Comparison of ENCODE assay signal across 15 mouse cellular contexts in genomic region chr3:130182450-130182849, GRCm38 (mm10). TPM values are rescaled to one million over a fixed set of nuclear protein-coding genes. Genes with fewer than 3 reads are reported as not detected.
DNase-seq lines count a peak whose midpoint lies in the region; ATAC-seq and TF ChIP-seq lines count a peak whose summit lies in the region.
"Had no signal": no experiment of that assay in that cellular context is flagged by ENCODE, and none has a peak within 500 bp of the region (broad histone marks: within the 10 kb centered on the region; RNA-seq: fewer than 3 reads in every experiment).

No protein-coding gene starts in this region.

- peak overlapping the region; percentile 23; the same call in 1 of the 2 replicates for H3K4me2 ChIP-seq in forebrain, postnatal 0 days (ENCODE audit: low read depth)
- peak overlapping the region; percentile 99 for H3K4me2 ChIP-seq in lung, embryonic 14.5 days
- H3K4me2 ChIP-seq in embryonic facial prominence, embryonic 14.5 days (ENCODE audit: low read depth, low read length), result peak overlapping the region; percentile 89
- peak overlapping the region; percentile 84 for H3K4me2 ChIP-seq in midbrain, embryonic 15.5 days

- no peak overlapping the region for H3K27ac ChIP-seq in forebrain, postnatal 0 days (ENCODE audit: low read depth, low read length)
- H3K27ac ChIP-seq in forebrain, embryonic 10.5 days, result no peak overlapping the region
- H3K27ac ChIP-seq in lung, embryonic 14.5 days (ENCODE audit: low read depth), result no peak overlapping the region
- no peak overlapping the region for H3K27ac ChIP-seq in embryonic facial prominence, embryonic 14.5 days (replicated peaks; ENCODE audit: low read depth, low read length)
- no peak overlapping the region for H3K27ac ChIP-seq in midbrain, embryonic 15.5 days
- H3K27ac ChIP-seq: stomach, embryonic 15.5 days had no signal

- no peak overlapping the region for H3K4me3 ChIP-seq in forebrain, postnatal 0 days (ENCODE audit: low read depth, low read length)
- no peak overlapping the region for H3K4me3 ChIP-seq in forebrain, embryonic 10.5 days
- peak overlapping the region; percentile 62 for H3K4me3 ChIP-seq in lung, embryonic 14.5 days (ENCODE audit: low read depth, low read length)
- H3K4me3 ChIP-seq in lung, adult 2 months (replicated peaks; ENCODE audit: extremely low read depth, low read depth, low read length), result no peak overlapping the region
- peak overlapping the region; percentile 63 for H3K4me3 ChIP-seq in embryonic facial prominence, embryonic 14.5 days (ENCODE audit: low read depth, low read length)
- H3K4me3 ChIP-seq in midbrain, embryonic 15.5 days, result peak overlapping the region; percentile 48
- H3K4me3 ChIP-seq: erythroblast, embryonic 14.5 days had no signal

- TF ChIP-seq POLR2A in lung, adult 2 months (IDR thresholded peaks at IDR 0.05; ENCODE audit: borderline replicate concordance, extremely low read depth, low read depth, low read length), result no peak

- no peak overlapping the region for H3K9ac ChIP-seq in forebrain, postnatal 0 days
- no peak overlapping the region for H3K9ac ChIP-seq in lung, embryonic 14.5 days
- no peak overlapping the region for H3K9ac ChIP-seq in embryonic facial prominence, embryonic 14.5 days (ENCODE audit: low read depth, low read length)
- H3K9ac ChIP-seq in midbrain, embryonic 15.5 days, result no peak overlapping the region
- H3K9ac ChIP-seq: heart, embryonic 12.5 days; stomach, embryonic 15.5 days had no signal

- ATAC-seq in forebrain, postnatal 0 days, result no peak
- no peak for ATAC-seq in lung, embryonic 14.5 days (ENCODE audit: insufficient read depth)
- ATAC-seq in embryonic facial prominence, embryonic 14.5 days (ENCODE audit: low read depth), result no peak
- ATAC-seq in midbrain, embryonic 15.5 days (replicated peaks), result no peak

- H3K27me3 ChIP-seq in forebrain, postnatal 0 days (ENCODE audit: insufficient read depth, low read length), result no peaks in the 10 kb centered on the region
- peaks cover 42% of the 10 kb centered on the region for H3K27me3 ChIP-seq in forebrain, embryonic 10.5 days (ENCODE audit: poor library complexity, severe bottlenecking)
- H3K27me3 ChIP-seq in lung, embryonic 14.5 days (ENCODE audit: insufficient read depth, low read length), result peaks cover 9% of the 10 kb centered on the region
- no peaks in the 10 kb centered on the region; the same call in 1 of the 2 replicates for H3K27me3 ChIP-seq in embryonic facial prominence, embryonic 14.5 days (replicated peaks; ENCODE audit: control insufficient read depth, insufficient read depth, low read length)
- no peaks in the 10 kb centered on the region for H3K27me3 ChIP-seq in midbrain, embryonic 15.5 days (replicated peaks)

- WGBS in forebrain, postnatal 0 days, result 74% methylated on average over 4 of the region's 4 CpGs
- WGBS in forebrain, embryonic 10.5 days, result 89% methylated on average over 4 of the region's 4 CpGs
- 41% methylated on average over 4 of the region's 4 CpGs for WGBS in lung, embryonic 14.5 days
- WGBS in lung, adult 2 months, result 77% methylated on average over 4 of the region's 4 CpGs
- whole genome bisulfite sequencing in embryonic facial prominence, embryonic 14.5 days, result 43% methylated on average over 4 of the region's 4 CpGs
- WGBS in midbrain, embryonic 15.5 days, result 71% methylated on average over 4 of the region's 4 CpGs

- no peaks in the 10 kb centered on the region for H3K36me3 ChIP-seq in forebrain, postnatal 0 days (ENCODE audit: insufficient read depth)
- no peaks in the 10 kb centered on the region for H3K36me3 ChIP-seq in forebrain, embryonic 10.5 days (replicated peaks)
- H3K36me3 ChIP-seq in lung, embryonic 14.5 days (ENCODE audit: insufficient read depth), result no peaks in the 10 kb centered on the region
- H3K36me3 ChIP-seq in embryonic facial prominence, embryonic 14.5 days (ENCODE audit: control insufficient read depth, insufficient read depth, low read length), result no peaks in the 10 kb centered on the region
- no peaks in the 10 kb centered on the region for H3K36me3 ChIP-seq in midbrain, embryonic 15.5 days (replicated peaks)
- H3K36me3 ChIP-seq: heart, embryonic 12.5 days; stomach, embryonic 15.5 days had no signal

- no peak for TF ChIP-seq CTCF in forebrain, postnatal 0 days (IDR thresholded peaks at IDR 0.05; ENCODE audit: low read depth)
- no peak for TF ChIP-seq CTCF in lung, embryonic 14.5 days (IDR thresholded peaks at IDR 0.05; ENCODE audit: low read depth)
- TF ChIP-seq CTCF in lung, adult 2 months (IDR thresholded peaks at IDR 0.05; ENCODE audit: insufficient read depth, low read length), result no peak

- H3K4me1 ChIP-seq in forebrain, postnatal 0 days (ENCODE audit: insufficient read depth), result no peaks in the 10 kb centered on the region
- peaks cover 25% of the 10 kb centered on the region for H3K4me1 ChIP-seq in forebrain, embryonic 10.5 days
- H3K4me1 ChIP-seq in lung, embryonic 14.5 days (ENCODE audit: insufficient read depth), result no peaks in the 10 kb centered on the region
- peaks cover 6% of the 10 kb centered on the region; the same call in 1 of the 2 replicates for H3K4me1 ChIP-seq in lung, adult 2 months (ENCODE audit: control insufficient read depth, insufficient read depth, low read length)
- H3K4me1 ChIP-seq in embryonic facial prominence, embryonic 14.5 days (ENCODE audit: control insufficient read depth, insufficient read depth, low read length), result peaks cover 7% of the 10 kb centered on the region
- peaks cover 22% of the 10 kb centered on the region for H3K4me1 ChIP-seq in midbrain, embryonic 15.5 days
- H3K4me1 ChIP-seq: stomach, embryonic 15.5 days had no signal

- intact Hi-C loops in left cerebral cortex, postnatal 36 days (cut with DNase I), result loop anchor here (5.0 to 10.0 kb wide), 2 partner anchors 85 to 202 kb away; no protein-coding TSS in a partner anchor

- no peak for DNase-seq in forebrain, postnatal 0 days
- DNase-seq in forebrain, embryonic 10.5 days (ENCODE audit: extremely low spot score, low spot score), result no peak
- DNase-seq in lung, embryonic 14.5 days, result peak; percentile 77
- DNase-seq in lung, adult 2 months, result no peak
- DNase-seq in embryonic facial prominence, embryonic 14.5 days (ENCODE audit: low spot score), result peak; percentile 69
- no peak for DNase-seq in left cerebral cortex, postnatal 36 days (ENCODE audit: low spot score in 2 of 2)
- DNase-seq in embryo, embryonic 10 days (ENCODE audit: low spot score), result no peak
- DNase-seq: cerebellum, postnatal 25 days; layer of hippocampus, adult 9-11 months; left cerebral cortex, postnatal 4 days; thymus, postnatal 25 days had no signal

- no peaks in the 10 kb centered on the region for H3K9me3 ChIP-seq in forebrain, postnatal 0 days (ENCODE audit: low read length)
- H3K9me3 ChIP-seq in forebrain, embryonic 10.5 days, result no peaks in the 10 kb centered on the region
- H3K9me3 ChIP-seq in lung, embryonic 14.5 days (ENCODE audit: low read depth, low read length), result no peaks in the 10 kb centered on the region
- no peaks in the 10 kb centered on the region for H3K9me3 ChIP-seq in embryonic facial prominence, embryonic 14.5 days (ENCODE audit: control insufficient read depth, low read length)
- H3K9me3 ChIP-seq in midbrain, embryonic 15.5 days, result no peaks in the 10 kb centered on the region
- H3K9me3 ChIP-seq: heart, embryonic 12.5 days; stomach, embryonic 15.5 days had no signal

RNA-seq across cellular contexts. Expression of gene Col25a1, which starts 51.1 kb away (rescaled TPM):
- total RNA-seq in forebrain, postnatal 0 days (2014; rRNA removed), result 17.7 and 23.7 TPM in 2 replicates
- polyA plus RNA-seq in forebrain, postnatal 0 days (2015; fragmentation: Nextera tagmentation; extraction: Ambion mirVana), result 2.4 and 5.7 TPM in 2 replicates
- 2.3 and 2.4 TPM in 2 replicates for polyA plus RNA-seq in forebrain, embryonic 10.5 days (2016; fragmentation: Nextera tagmentation; extraction: Ambion mirVana)
- 15.8 and 17.0 TPM in 2 replicates for polyA plus RNA-seq in lung, embryonic 14.5 days (2014; fragmentation: Nextera tagmentation; extraction: Ambion mirVana)
- 0.07 TPM in 2 replicates for polyA plus RNA-seq in lung, adult 2 months (2012; rRNA removed)
- polyA plus RNA-seq in embryonic facial prominence, embryonic 14.5 days (2014; fragmentation: Nextera tagmentation; extraction: Ambion mirVana), result 14.3 and 16.2 TPM in 2 replicates
- polyA plus RNA-seq in midbrain, embryonic 15.5 days (2015; fragmentation: Nextera tagmentation; extraction: Ambion mirVana), result 14.4 and 15.3 TPM in 2 replicates
- total RNA-seq in left cerebral cortex, postnatal 36 days (2021), result 10 to 100 TPM; 40.2 to 46.7 TPM

Comparison
In these comparisons a context has a peak if more than half of its experiments do, and no peak if none do; other contexts are left out.
1. DNase-seq: peak in lung, embryonic 14.5 days (single experiment) and embryonic facial prominence, embryonic 14.5 days (single experiment); none in forebrain, postnatal 0 days (single experiment), forebrain, embryonic 10.5 days (single experiment), lung, adult 2 months (single experiment), left cerebral cortex, postnatal 36 days (0 of 2) and embryo, embryonic 10 days (single experiment).
2. H3K4me3 ChIP-seq: peak in lung, embryonic 14.5 days (single experiment), embryonic facial prominence, embryonic 14.5 days (single experiment) and midbrain, embryonic 15.5 days (single experiment); none in forebrain, postnatal 0 days (single experiment), forebrain, embryonic 10.5 days (single experiment) and lung, adult 2 months (single experiment).
3. H3K4me2 ChIP-seq: peak in every context shown above with its lines; median percentile 99 in lung, embryonic 14.5 days; 89 in embryonic facial prominence, embryonic 14.5 days; 84 in midbrain, embryonic 15.5 days; 23 in forebrain, postnatal 0 days.